Mouse (Mus musculus) kidney, adult 2 months (tissue): ENCODE measurements at regions not wholly inside any gene's neighbourhood (a gene's known extent, or its start where the extent isn't known, plus 50 kb on each side); places are given as distances from the start of the nearest gene placed in this dataset.

ENCODE experiments used
- CTCF ChIP-seq: fragments of 200-500 bp; conservative IDR thresholded peaks from 2 replicates; pipeline ENCODE4 v1.5.1; 2011; ENCODE audit warnings: low read depth, mild to moderate bottlenecking, control low read depth, low read length, moderate library complexity, mixed read lengths; ENCODE audit not compliant: insufficient read depth, insufficient read length
- POLR2A ChIP-seq: fragments of 200-500 bp; IDR thresholded peaks from one replicate; pipeline ENCODE4 v1.6.1; 2011; ENCODE audit warnings: low read depth, low read length, control low read depth

GRCm38 (mm10) chr8:49825000-49825399, 981.2 kb upstream of the Tenm3 start:
- TF ChIP-seq POLR2A (no peak), CTCF (no peak)
